Mouse (Mus musculus): Measurements from ENCODE around the gene Elfn1. TPM values are rescaled to one million over a fixed set of nuclear protein-coding genes. Genes with fewer than 3 reads are reported as not detected.

Elfn1 gene
- total and polyA plus RNA-seq, 2 experiments from 2014 or later, result 3.3 to 45.1 TPM

- Histone ChIP-seq H3K4me1 (ENCODE audit: insufficient read depth, low read length) (no peaks in the 10 kb centered on the region), H3K36me3 (ENCODE audit: insufficient read depth, low read length) (no peaks in the 10 kb centered on the region), H3K4me2 (ENCODE audit: low read depth, low read length) (no peak overlapping the region), H3K9ac (replicated peaks; ENCODE audit: low read length) (no peak overlapping the region), H3K9me3 (ENCODE audit: low read length) (no peaks in the 10 kb centered on the region), H3K27me3 (ENCODE audit: insufficient read depth, low read length) (no peaks in the 10 kb centered on the region), H3K4me3 (ENCODE audit: low read length) (no peak overlapping the region), H3K27ac (no peak overlapping the region)
- WGBS, result 89% methylated on average over 12 of the region's 12 CpGs
- ATAC-seq (no peak), DNase-seq (ENCODE audit: low spot score) (no peak)
- no peak for TF ChIP-seq CTCF (IDR thresholded peaks at IDR 0.05; ENCODE audit: low read depth)
Observed at GRCm38 (mm10) chr5:140012286-140012967, 104.7 kb downstream of the Elfn1 start.

DNA sequence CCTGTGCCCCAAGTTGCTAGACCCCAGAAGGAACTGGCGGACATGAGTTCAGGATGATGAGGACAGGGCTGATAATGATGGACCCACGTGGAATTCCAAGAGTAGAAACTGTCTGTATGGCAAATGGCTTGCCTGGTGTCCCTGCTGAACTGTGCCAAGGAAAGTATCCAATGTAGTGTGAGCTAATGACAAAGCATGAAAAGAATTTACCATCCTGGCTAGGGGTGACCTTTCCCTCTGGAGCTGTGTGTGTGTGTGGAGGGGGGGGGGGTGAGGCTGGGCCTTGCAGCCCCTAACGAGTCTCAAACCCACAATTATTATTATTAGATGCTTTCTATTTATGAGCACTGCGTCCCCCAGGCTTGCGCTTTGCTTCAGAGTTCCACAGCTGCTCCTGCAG lies 105.9 kb downstream of the Elfn1 start:
- no peak for TF ChIP-seq CTCF (IDR thresholded peaks at IDR 0.05; ENCODE audit: low read depth)
- H3K4me3 ChIP-seq (ENCODE audit: low read length), result no peak overlapping the region
- no peak overlapping the region for H3K4me2 ChIP-seq (ENCODE audit: low read depth, low read length)
- DNase-seq (ENCODE audit: low spot score), result no peak
- ATAC-seq, result no peak
- H3K27ac ChIP-seq, result no peak overlapping the region
- H3K27me3 ChIP-seq (ENCODE audit: insufficient read depth, low read length), result no peaks in the 10 kb centered on the region
- no peak overlapping the region for H3K9ac ChIP-seq (replicated peaks; ENCODE audit: low read length)
- no peaks in the 10 kb centered on the region for H3K36me3 ChIP-seq (ENCODE audit: insufficient read depth, low read length)
- 68% methylated on average over 5 of the region's 5 CpGs for WGBS
- no peaks in the 10 kb centered on the region for H3K9me3 ChIP-seq (ENCODE audit: low read length)
- H3K4me1 ChIP-seq (ENCODE audit: insufficient read depth, low read length), result no peaks in the 10 kb centered on the region

DNA sequence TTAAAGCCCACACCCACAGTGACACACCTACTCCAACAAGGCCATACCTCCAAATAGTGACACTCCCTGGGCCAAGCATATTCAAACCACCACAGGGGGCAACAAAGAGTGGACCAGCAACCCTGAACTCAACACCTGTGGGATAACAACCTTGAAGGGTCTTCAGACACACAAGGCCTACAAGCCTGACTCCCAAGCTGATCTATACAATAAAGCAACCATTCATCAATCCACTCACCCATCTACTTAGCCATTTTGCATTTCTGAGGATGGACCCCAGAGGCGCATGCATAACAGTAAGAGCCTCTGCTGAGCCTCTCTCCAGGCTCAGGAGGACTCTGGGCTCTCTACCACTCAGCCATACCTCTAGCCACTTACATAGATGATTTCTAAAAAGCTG lies 109.2 kb downstream of the Elfn1 start:
- no peak overlapping the region for H3K4me2 ChIP-seq (ENCODE audit: low read depth, low read length)
- H3K27me3 ChIP-seq (ENCODE audit: insufficient read depth, low read length), result no peaks in the 10 kb centered on the region
- no peak for DNase-seq (ENCODE audit: low spot score)
- no peaks in the 10 kb centered on the region for H3K9me3 ChIP-seq (ENCODE audit: low read length)
- H3K4me1 ChIP-seq (ENCODE audit: insufficient read depth, low read length), result no peaks in the 10 kb centered on the region; the same call in 1 of the 2 replicates
- no peak overlapping the region for H3K27ac ChIP-seq
- no peak overlapping the region for H3K4me3 ChIP-seq (ENCODE audit: low read length)
- ATAC-seq, result no peak
- no peaks in the 10 kb centered on the region for H3K36me3 ChIP-seq (ENCODE audit: insufficient read depth, low read length)
- WGBS, result 100% methylated on average over 1 of the region's 1 CpGs
- no peak overlapping the region for H3K9ac ChIP-seq (replicated peaks; ENCODE audit: low read length)
- no peak for TF ChIP-seq CTCF (IDR thresholded peaks at IDR 0.05; ENCODE audit: low read depth)

- DNase-seq (ENCODE audit: low spot score) (peak; percentile 32), ATAC-seq (no peak)
- no peak overlapping the region for H3K4me3 ChIP-seq (ENCODE audit: low read length)
- H3K36me3 ChIP-seq (ENCODE audit: insufficient read depth, low read length), result no peaks in the 10 kb centered on the region
- H3K27ac ChIP-seq, result no peak overlapping the region
- WGBS, result 48% methylated on average over 7 of the region's 7 CpGs
- H3K4me1 ChIP-seq (ENCODE audit: insufficient read depth, low read length), result peaks cover 10% of the 10 kb centered on the region; the same call in 1 of the 2 replicates
- no peaks in the 10 kb centered on the region for H3K27me3 ChIP-seq (ENCODE audit: insufficient read depth, low read length)
- TF ChIP-seq CTCF (IDR thresholded peaks at IDR 0.05; ENCODE audit: low read depth), result no peak
- no peak overlapping the region for H3K9ac ChIP-seq (replicated peaks; ENCODE audit: low read length)
- no peak overlapping the region for H3K4me2 ChIP-seq (ENCODE audit: low read depth, low read length)
- H3K9me3 ChIP-seq (ENCODE audit: low read length), result no peaks in the 10 kb centered on the region
Observed at GRCm38 (mm10) chr5:140018780-140019179, 111.0 kb downstream of the Elfn1 start.

GRCm38 (mm10) chr5:140019616-140020015 lies 111.9 kb downstream of the Elfn1 start:
- H3K27me3 ChIP-seq (ENCODE audit: insufficient read depth, low read length), result no peaks in the 10 kb centered on the region
- DNase-seq (ENCODE audit: low spot score) (no peak), ATAC-seq (no peak)
- H3K4me2 ChIP-seq (ENCODE audit: low read depth, low read length), result no peak overlapping the region
- no peaks in the 10 kb centered on the region for H3K9me3 ChIP-seq (ENCODE audit: low read length)
- no peak overlapping the region for H3K27ac ChIP-seq
- no peak for TF ChIP-seq CTCF (IDR thresholded peaks at IDR 0.05; ENCODE audit: low read depth)
- WGBS, result 92% methylated on average over 1 of the region's 1 CpGs
- H3K4me1 ChIP-seq (ENCODE audit: insufficient read depth, low read length), result peaks cover 18% of the 10 kb centered on the region; the same call in 1 of the 2 replicates
- H3K4me3 ChIP-seq (ENCODE audit: low read length), result no peak overlapping the region
- H3K36me3 ChIP-seq (ENCODE audit: insufficient read depth, low read length), result no peaks in the 10 kb centered on the region
- no peak overlapping the region for H3K9ac ChIP-seq (replicated peaks; ENCODE audit: low read length)

- ATAC-seq, result no peak
- TF ChIP-seq CTCF (IDR thresholded peaks at IDR 0.05; ENCODE audit: low read depth), result no peak
- Histone ChIP-seq H3K4me3 (ENCODE audit: low read length) (no peak overlapping the region), H3K36me3 (ENCODE audit: insufficient read depth, low read length) (no peaks in the 10 kb centered on the region), H3K4me2 (ENCODE audit: low read depth, low read length) (no peak overlapping the region), H3K27me3 (ENCODE audit: insufficient read depth, low read length) (no peaks in the 10 kb centered on the region), H3K9ac (replicated peaks; ENCODE audit: low read length) (no peak overlapping the region), H3K4me1 (ENCODE audit: insufficient read depth, low read length) (peaks cover 18% of the 10 kb centered on the region; the same call in 1 of the 2 replicates), H3K9me3 (ENCODE audit: low read length) (no peaks in the 10 kb centered on the region), H3K27ac (no peak overlapping the region)
- WGBS, result 54% methylated on average over 10 of the region's 10 CpGs
- peak; percentile 58 for DNase-seq (ENCODE audit: low spot score)
Observed at GRCm38 (mm10) chr5:140021755-140022154, 114.0 kb downstream of the Elfn1 start.

DNA sequence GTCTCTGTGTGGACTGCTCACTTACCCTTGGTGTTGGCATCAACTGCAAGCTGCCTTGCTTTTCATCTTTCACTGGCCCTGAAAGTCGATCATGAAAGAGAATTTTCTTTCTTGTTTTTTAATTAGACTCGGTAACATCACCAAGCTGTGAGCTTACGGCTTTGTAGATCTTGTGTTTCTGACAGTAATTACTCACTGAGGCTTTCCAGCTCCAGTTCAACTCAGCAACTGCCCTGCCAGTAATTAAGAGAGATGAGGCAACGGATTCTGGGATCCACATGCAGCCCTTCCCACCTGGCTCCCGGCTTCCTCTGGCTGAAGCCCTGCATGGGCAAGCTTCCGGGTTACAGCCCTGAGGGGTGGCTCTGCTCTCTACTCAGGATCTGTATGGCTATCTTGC lies 115.1 kb downstream of the Elfn1 start:
- Histone ChIP-seq H3K4me2 (ENCODE audit: low read depth, low read length) (no peak overlapping the region), H3K27ac (no peak overlapping the region), H3K9me3 (ENCODE audit: low read length) (no peaks in the 10 kb centered on the region), H3K4me3 (ENCODE audit: low read length) (no peak overlapping the region), H3K9ac (replicated peaks; ENCODE audit: low read length) (no peak overlapping the region), H3K4me1 (ENCODE audit: insufficient read depth, low read length) (peaks cover 18% of the 10 kb centered on the region; the same call in 1 of the 2 replicates), H3K27me3 (ENCODE audit: insufficient read depth, low read length) (0 out of 2 replicates have a peak, but pooled peaks cover 1% of the 10 kb centered on the region), H3K36me3 (ENCODE audit: insufficient read depth, low read length) (no peaks in the 10 kb centered on the region)
- ATAC-seq, result no peak
- DNase-seq (ENCODE audit: low spot score), result no peak
- TF ChIP-seq CTCF (IDR thresholded peaks at IDR 0.05; ENCODE audit: low read depth), result no peak
- WGBS, result 66% methylated on average over 6 of the region's 6 CpGs
